Mouse (Mus musculus) A20 (cell line): ENCODE results near the gene Sphk1.
A peak's percentile ranks its signal among the peaks of the same experiment; 100 is the strongest.

ENCODE experiments used
- DNase-seq: peaks from one replicate; pipeline ENCODE4 v3.0.0-alpha.2; 2011; ENCODE audit warnings: low read depth, low spot score

The Sphk1 gene

GRCm38 (mm10) chr11:116536685-116537084, 6.0 kb downstream of the Sphk1 start:
- DNase-seq: no peak

- no peak for DNase-seq
These were observed 6.7 kb downstream of the Sphk1 start for GRCm38 (mm10) chr11:116537388-116537787.

- DNase-seq: no peak
These were observed 7.5 kb downstream of the Sphk1 start for GRCm38 (mm10) chr11:116538142-116538735.

- no peak for DNase-seq
These were observed 10.5 kb downstream of the Sphk1 start for GRCm38 (mm10) chr11:116541183-116541582.

GRCm38 (mm10) chr11:116543110-116543509, 12.4 kb downstream of the Sphk1 start:
- peak; percentile 44 for DNase-seq

GRCm38 (mm10) chr11:116547296-116548060, 16.8 kb downstream of the Sphk1 start:
- no peak for DNase-seq

- no peak for DNase-seq
These were observed 18.1 kb downstream of the Sphk1 start for GRCm38 (mm10) chr11:116548780-116549179.

GRCm38 (mm10) chr11:116549273-116550038, 18.7 kb downstream of the Sphk1 start:
- no peak for DNase-seq

GRCm38 (mm10) chr11:116550748-116551147, 20.0 kb downstream of the Sphk1 start:
- no peak for DNase-seq

GRCm38 (mm10) chr11:116552194-116552593, 21.5 kb downstream of the Sphk1 start:
- DNase-seq: no peak

- DNase-seq: peak; percentile 67
These were observed 23.6 kb downstream of the Sphk1 start for GRCm38 (mm10) chr11:116554171-116554878.

GRCm38 (mm10) chr11:116555572-116555971, 24.8 kb downstream of the Sphk1 start:
- no peak for DNase-seq

- no peak for DNase-seq
These were observed 25.6 kb downstream of the Sphk1 start for GRCm38 (mm10) chr11:116556308-116556707.

GRCm38 (mm10) chr11:116565283-116566041, 34.7 kb downstream of the Sphk1 start:
- DNase-seq: no peak

- DNase-seq: no peak
These were observed 36.8 kb downstream of the Sphk1 start for GRCm38 (mm10) chr11:116567531-116567930.

GRCm38 (mm10) chr11:116570821-116571220, 40.1 kb downstream of the Sphk1 start:
- no peak for DNase-seq

GRCm38 (mm10) chr11:116571767-116572679, 41.3 kb downstream of the Sphk1 start:
- peak; percentile 56 for DNase-seq

- DNase-seq: peak; percentile 85
These were observed 42.2 kb downstream of the Sphk1 start for GRCm38 (mm10) chr11:116572756-116573543.

GRCm38 (mm10) chr11:116574486-116574885, 43.8 kb downstream of the Sphk1 start:
- DNase-seq: no peak
